Mouse (Mus musculus) heart, embryonic 16.5 days (tissue): Measurements from ENCODE around the gene Acsm2. TPM values are rescaled to one million over a fixed set of nuclear protein-coding genes. Genes with fewer than 3 reads are reported as not detected.

Experiments
- ATAC-seq: fragments of 200-750 bp; cut with Nextera tagmentation; replicated peaks from 2 replicates; pipeline ENCODE4 v1.8.0; 2017; ENCODE audit warnings: moderate number of reproducible peaks; ENCODE audit not compliant: insufficient read depth, low FRiP score; ENCODE audit errors: extremely low read depth
- H3K27ac ChIP-seq: fragments of 300-500 bp; sonication (generic); 2 replicates; pipeline ENCODE4 v1.5.1; 2014; ENCODE audit warnings: mild to moderate bottlenecking, low read length, control low read depth, moderate library complexity
- H3K27me3 ChIP-seq: fragments of 300-500 bp; sonication (generic); 2 replicates; pipeline ENCODE4 v1.6.1; 2014; ENCODE audit warnings: low read length, mixed read lengths; ENCODE audit not compliant: control insufficient read depth, insufficient read depth
- H3K36me3 ChIP-seq: fragments of 300-500 bp; sonication (generic); 2 replicates; pipeline ENCODE4 v1.6.1; 2014; ENCODE audit not compliant: control insufficient read depth, insufficient read depth
- H3K4me1 ChIP-seq: fragments of 300-500 bp; sonication (generic); 2 replicates; pipeline ENCODE4 v1.6.1; 2014; ENCODE audit warnings: low read length, mixed read lengths; ENCODE audit not compliant: control insufficient read depth, insufficient read depth
- H3K4me2 ChIP-seq: fragments of 300-500 bp; sonication (generic); 2 replicates; pipeline ENCODE4 v1.6.1; 2014; ENCODE audit warnings: low read depth, mild to moderate bottlenecking, control low read depth, low read length
- H3K4me3 ChIP-seq: fragments of 300-500 bp; sonication (generic); 2 replicates; pipeline ENCODE4 v1.5.1; 2014; ENCODE audit warnings: mild to moderate bottlenecking, control low read depth, low read length
- H3K9ac ChIP-seq: fragments of 300-500 bp; sonication (generic); 2 replicates; pipeline ENCODE4 v1.6.1; 2014; ENCODE audit warnings: low read length, control low read depth
- H3K9me3 ChIP-seq: fragments of 300-500 bp; sonication (generic); replicated peaks from 2 replicates; pipeline ENCODE4 v1.6.1; 2016; ENCODE audit warnings: low read length; ENCODE audit not compliant: control insufficient read depth
- WGBS: fragments of 180-500 bp; shearing (Covaris S2); extraction: QIAGEN DNeasy Blood & Tissue Kit; methylation state at CpG from one replicate; pipeline ENCODE4 v1.1.7; 2014; 5-methylcytosine and 5-hydroxymethylcytosine counted together
- polyA plus RNA-seq: library from polyadenylated mRNA; unstranded; fragments of >200 nt; fragmentation: Nextera tagmentation; extraction: Ambion mirVana; gene quantifications from 2 replicates; pipeline ENCODE4 v1.2.1, GENCODE M21; 2015

The Acsm2 gene
- polyA plus RNA-seq, 1 experiment from 2014 or later, result not detected

DNA sequence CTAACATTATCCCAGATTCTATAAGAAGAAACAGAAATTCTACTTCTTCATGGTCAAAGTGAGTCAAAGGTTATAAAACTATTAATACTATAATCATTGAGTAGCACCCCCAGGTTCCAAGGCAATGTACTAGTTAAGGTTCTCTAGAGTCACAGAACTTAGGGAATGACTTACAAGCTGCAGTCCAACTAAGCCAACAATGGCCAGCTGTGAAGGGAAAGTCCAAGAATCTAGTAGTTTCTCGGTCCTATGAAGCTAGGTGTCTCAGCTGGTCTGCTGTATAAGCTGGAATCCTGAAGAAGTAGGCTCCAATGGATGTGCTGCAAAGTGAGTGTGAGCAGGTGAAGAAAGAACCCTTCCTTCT, 47.8 kb downstream of the Acsm2 start:
- no peaks in the 10 kb centered on the region for H3K4me1 ChIP-seq
- H3K9ac ChIP-seq, result no peak overlapping the region
- H3K9me3 ChIP-seq, result no peaks in the 10 kb centered on the region
- ATAC-seq, result no peak
- H3K27ac ChIP-seq, result no peak overlapping the region
- no peaks in the 10 kb centered on the region for H3K36me3 ChIP-seq
- no peak overlapping the region for H3K4me3 ChIP-seq
- no peaks in the 10 kb centered on the region for H3K27me3 ChIP-seq
- no peak overlapping the region for H3K4me2 ChIP-seq
- WGBS, result 31% methylated on average over 1 of the region's 1 CpGs

DNA sequence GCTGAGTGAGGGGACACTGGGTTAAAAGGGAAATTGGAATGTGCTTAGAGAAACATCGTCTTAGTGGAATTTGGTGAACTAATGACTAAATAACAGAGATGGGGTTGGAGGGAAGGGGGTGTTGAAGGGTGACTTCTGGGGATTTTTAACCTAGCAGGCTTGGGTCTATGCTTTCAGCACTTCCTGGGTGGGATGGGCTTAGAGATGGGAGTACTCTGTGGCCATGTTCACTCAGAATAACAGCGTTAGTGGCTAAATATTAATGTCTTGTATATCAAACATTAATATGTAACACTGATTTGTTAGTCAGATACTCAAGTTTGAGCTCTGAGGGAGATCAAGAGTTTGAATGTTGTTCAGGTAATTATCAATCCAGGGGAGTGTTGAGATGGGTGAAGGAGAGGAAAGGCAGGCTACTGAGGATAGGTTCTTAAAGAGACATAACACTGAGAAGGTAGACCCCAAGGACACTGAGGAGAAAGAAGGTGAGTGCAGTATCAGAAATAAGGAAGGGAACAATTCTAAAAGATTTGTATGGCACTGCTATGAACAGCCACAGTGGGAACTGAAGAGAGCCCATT, 50.9 kb downstream of the Acsm2 start:
- no peaks in the 10 kb centered on the region for H3K9me3 ChIP-seq

DNA sequence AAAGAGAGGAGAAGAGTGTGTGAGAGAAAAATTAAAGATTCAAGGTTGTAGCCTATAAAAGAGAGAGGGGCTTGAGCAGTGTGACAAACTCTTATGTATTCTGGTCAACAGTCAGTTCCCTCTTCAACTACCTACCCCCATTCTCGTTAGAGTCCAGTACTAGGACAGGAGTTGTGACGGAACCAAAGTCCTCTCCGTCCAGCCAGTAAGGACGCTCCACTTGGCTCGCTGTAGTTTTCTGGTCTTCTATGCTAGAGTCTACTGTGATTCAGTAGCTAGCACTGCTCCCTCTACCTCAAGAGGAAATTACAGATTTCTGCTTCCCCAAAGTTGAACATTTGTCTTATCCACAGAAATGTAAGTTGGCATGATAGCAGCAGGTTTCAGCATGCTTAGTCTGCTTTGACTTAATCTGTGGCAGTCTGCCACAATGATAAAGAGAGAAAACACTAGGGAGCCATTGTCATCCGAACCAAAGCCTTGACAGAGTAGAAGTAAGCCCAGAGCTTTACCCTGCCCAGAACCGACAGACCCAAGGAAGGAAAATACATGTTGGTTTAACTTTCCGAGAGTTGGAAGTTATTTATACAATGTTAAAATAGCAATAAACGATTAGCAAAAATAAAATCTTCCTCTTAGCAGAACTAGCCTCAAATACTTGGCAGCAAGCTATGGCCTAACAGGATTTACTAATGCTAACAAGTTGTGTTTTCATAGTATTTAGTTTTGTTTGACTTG, 52.0 kb downstream of the Acsm2 start:
- no peak for ATAC-seq
- Histone ChIP-seq H3K4me2 (no peak overlapping the region), H3K27me3 (no peaks in the 10 kb centered on the region), H3K9ac (no peak overlapping the region), H3K4me1 (no peaks in the 10 kb centered on the region), H3K27ac (no peak overlapping the region), H3K36me3 (no peaks in the 10 kb centered on the region), H3K4me3 (no peak overlapping the region), H3K9me3 (no peaks in the 10 kb centered on the region)
- WGBS, result 64% methylated on average over 9 of the region's 9 CpGs

More for the DNA sequence above, 50.9 kb downstream of the Acsm2 start:
- WGBS, result 69% methylated on average over 2 of the region's 2 CpGs
- H3K9ac ChIP-seq, result no peak overlapping the region
- no peaks in the 10 kb centered on the region for H3K4me1 ChIP-seq
- no peak overlapping the region for H3K27ac ChIP-seq
- no peaks in the 10 kb centered on the region for H3K27me3 ChIP-seq
- no peak overlapping the region for H3K4me2 ChIP-seq
- no peak overlapping the region for H3K4me3 ChIP-seq
- H3K36me3 ChIP-seq, result no peaks in the 10 kb centered on the region
- no peak for ATAC-seq

DNA sequence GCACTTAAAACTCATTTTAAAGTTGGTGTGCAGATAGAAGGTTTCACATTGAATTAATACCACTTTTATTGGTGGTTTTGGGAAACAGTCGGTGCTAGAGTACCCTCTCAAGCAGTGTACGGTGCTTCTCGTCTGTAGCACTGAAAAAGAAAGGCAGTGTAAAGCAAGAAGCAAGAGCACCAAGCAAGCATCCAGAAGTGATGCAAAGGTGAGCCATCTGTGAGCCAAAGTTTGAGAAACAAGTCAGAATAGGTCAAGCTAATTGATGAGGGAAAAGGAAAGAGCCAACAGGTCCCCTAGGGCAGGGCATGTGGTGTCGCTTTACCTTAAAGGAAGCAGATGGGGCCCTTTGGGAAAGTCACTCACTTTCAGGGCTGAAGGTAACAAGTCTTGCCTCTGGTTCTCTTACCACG, 52.5 kb downstream of the Acsm2 start, which contains the start of gene Acsm1:
Acsm1 (plus strand) TSS at position 363 of the 413 bp plus-strand sequence.
- Histone ChIP-seq H3K4me3 (no peak within 1 kb of the TSS), H3K9me3 (no peaks in the 10 kb centered on the region), H3K9ac (no peak within 1 kb of the TSS), H3K4me1 (no peaks in the 10 kb centered on the region), H3K36me3 (no peaks in the 10 kb centered on the region), H3K27ac (no peak within 1 kb of the TSS), H3K4me2 (no peak within 1 kb of the TSS), H3K27me3 (no peaks in the 10 kb centered on the region)
- ATAC-seq, result no peak
- WGBS, result 74% methylated on average over 5 of the region's 5 CpGs

- Histone ChIP-seq H3K27me3 (no peaks in the 10 kb centered on the region), H3K9ac (no peak overlapping the region), H3K9me3 (no peaks in the 10 kb centered on the region), H3K4me3 (no peak overlapping the region), H3K4me1 (no peaks in the 10 kb centered on the region), H3K36me3 (no peaks in the 10 kb centered on the region), H3K27ac (no peak overlapping the region), H3K4me2 (no peak overlapping the region)
- no peak for ATAC-seq
- 66% methylated on average over 9 of the region's 9 CpGs for WGBS
Measured at GRCm38 (mm10) chr7:119607796-119608515, 53.8 kb downstream of the Acsm2 start.

GRCm38 (mm10) chr7:119616531-119616930, 62.4 kb downstream of the Acsm2 start:
- Histone ChIP-seq H3K4me3 (no peak overlapping the region), H3K27ac (no peak overlapping the region), H3K4me1 (no peaks in the 10 kb centered on the region), H3K4me2 (no peak overlapping the region), H3K36me3 (no peaks in the 10 kb centered on the region), H3K9me3 (no peaks in the 10 kb centered on the region), H3K9ac (no peak overlapping the region), H3K27me3 (no peaks in the 10 kb centered on the region)
- WGBS, result 31% methylated on average over 1 of the region's 1 CpGs
- no peak for ATAC-seq

DNA sequence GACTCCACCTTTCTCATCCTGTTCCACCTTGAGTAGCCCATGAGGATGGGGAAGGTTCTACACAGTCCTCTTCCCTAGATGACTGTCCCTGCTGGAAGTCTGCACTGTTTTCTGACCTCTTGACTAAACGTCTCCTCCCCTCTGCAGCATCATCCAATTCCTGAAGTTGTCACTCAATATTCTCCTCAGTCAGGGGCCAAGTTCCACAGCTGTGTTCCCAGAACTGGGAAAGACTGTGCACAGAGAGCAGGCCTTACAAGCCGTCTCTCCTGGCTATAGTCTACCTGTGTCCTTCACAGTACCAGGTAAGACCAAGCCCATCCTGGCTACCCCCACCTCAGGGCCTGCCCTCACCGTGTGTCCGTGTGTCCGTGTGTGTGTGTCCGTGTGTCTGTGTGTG, 63.5 kb downstream of the Acsm2 start:
- Histone ChIP-seq H3K27ac (no peak overlapping the region), H3K4me1 (no peaks in the 10 kb centered on the region), H3K9ac (no peak overlapping the region), H3K36me3 (no peaks in the 10 kb centered on the region), H3K9me3 (no peaks in the 10 kb centered on the region), H3K4me3 (no peak overlapping the region), H3K4me2 (no peak overlapping the region), H3K27me3 (no peaks in the 10 kb centered on the region)
- no peak for ATAC-seq
- WGBS, result 73% methylated on average over 6 of the region's 6 CpGs

GRCm38 (mm10) chr7:119618209-119618935, 64.2 kb downstream of the Acsm2 start:
- no peak for ATAC-seq
- Histone ChIP-seq H3K27me3 (no peaks in the 10 kb centered on the region), H3K4me1 (no peaks in the 10 kb centered on the region), H3K9ac (no peak overlapping the region), H3K4me3 (no peak overlapping the region), H3K27ac (no peak overlapping the region), H3K4me2 (no peak overlapping the region), H3K36me3 (no peaks in the 10 kb centered on the region), H3K9me3 (no peaks in the 10 kb centered on the region)
- WGBS, result 57% methylated on average over 4 of the region's 4 CpGs

DNA sequence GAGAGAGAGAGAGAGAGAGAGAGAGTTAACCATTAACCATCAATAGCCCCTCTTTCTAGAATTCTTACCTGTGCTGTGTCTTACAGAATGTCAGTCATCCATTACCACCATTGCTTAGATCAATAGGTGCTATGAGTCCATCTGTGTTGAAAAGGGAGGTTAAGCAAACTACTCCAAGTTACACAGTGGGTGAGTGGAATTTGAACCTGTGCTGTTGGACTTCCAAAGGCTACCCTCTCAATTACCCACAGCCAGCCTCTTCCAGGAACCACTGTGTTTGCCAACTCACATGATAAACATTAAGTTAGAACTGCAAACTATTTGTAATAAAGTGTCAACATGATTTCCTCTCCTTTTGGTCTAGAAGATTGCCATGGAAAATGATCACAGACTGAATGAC, 66.0 kb downstream of the Acsm2 start:
- no peak overlapping the region for H3K27ac ChIP-seq
- H3K27me3 ChIP-seq, result no peaks in the 10 kb centered on the region
- H3K4me2 ChIP-seq, result no peak overlapping the region
- no peak overlapping the region for H3K9ac ChIP-seq
- H3K4me3 ChIP-seq, result no peak overlapping the region
- H3K36me3 ChIP-seq, result no peaks in the 10 kb centered on the region
- no peaks in the 10 kb centered on the region for H3K9me3 ChIP-seq
- no peak for ATAC-seq
- H3K4me1 ChIP-seq, result no peaks in the 10 kb centered on the region
